Mouse (Mus musculus): ENCODE measurements around the gene Fosb.
A peak's percentile ranks its signal among the peaks of the same experiment; 100 is the strongest.

The Fosb gene

DNA sequence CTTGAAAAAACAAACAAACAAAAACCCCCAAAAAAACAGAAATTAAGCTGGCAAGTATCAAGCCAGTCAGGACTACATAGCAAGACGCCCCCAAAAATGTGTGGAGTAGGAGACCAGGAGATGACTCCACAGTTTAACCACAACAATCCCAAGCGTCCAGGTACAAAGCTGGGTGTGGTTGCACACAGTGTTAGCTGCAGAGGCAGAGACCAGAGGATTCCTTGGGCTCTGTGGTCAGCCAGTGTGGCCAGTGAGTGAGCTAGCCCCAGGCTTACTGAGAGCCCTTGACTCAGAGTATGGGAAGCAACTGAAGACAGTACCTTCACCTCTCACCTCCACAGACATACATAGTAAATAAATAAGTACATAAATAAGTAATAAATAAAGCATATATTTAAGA, 22.1 kb upstream of the Fosb start:
- no peak for DNase-seq (ENCODE audit: low read depth, low spot score)

- peak; percentile 47 for DNase-seq (ENCODE audit: low read depth, low spot score)
These were observed 18.6 kb upstream of the Fosb start for GRCm38 (mm10) chr7:19328425-19328824.

DNA sequence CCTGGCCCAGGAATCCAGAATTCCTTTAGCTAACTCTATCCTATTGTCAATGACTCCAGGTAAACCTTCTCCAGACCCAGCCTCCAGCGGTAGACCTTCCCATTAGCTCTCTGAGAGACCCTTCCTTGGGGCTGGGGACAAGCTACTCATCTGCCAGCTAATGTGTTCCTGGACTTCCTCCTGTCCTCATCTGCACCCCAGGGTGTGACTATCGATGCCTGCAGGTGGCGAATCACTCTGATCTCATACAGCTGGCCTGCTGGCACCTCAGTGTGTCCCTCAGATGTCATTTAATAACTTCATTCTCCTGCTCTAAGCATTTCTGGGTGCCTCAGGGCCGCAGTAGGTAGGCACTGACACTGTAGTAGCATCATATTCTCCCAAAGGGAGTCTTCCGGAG, 17.9 kb upstream of the Fosb start:
- no peak for DNase-seq (ENCODE audit: low read depth, low spot score)

DNA sequence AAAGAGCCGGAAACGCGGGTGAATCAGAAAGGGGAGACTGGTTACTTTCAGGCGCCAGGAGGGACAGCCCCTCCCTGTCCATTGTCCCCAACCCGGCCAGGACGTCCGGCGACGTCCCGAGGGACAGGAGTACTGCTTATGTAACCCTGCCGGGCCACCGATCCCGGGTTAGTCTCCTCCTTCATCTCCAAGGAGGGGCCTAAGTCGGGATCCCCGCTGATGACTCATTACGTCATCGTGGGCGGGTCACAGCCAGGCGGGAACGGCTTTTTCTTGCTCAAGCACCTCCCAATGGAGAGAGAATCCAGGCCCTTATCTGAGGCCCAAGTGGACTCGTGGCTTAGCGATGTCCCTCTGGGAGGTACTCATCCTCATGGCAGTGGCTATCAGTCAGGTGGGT, 17.3 kb upstream of the Fosb start:
- no peak for DNase-seq (ENCODE audit: low read depth, low spot score)

- peak; percentile 85 for DNase-seq (ENCODE audit: low read depth, low spot score)
These were observed 16.5 kb upstream of the Fosb start for GRCm38 (mm10) chr7:19326359-19326758.

DNA sequence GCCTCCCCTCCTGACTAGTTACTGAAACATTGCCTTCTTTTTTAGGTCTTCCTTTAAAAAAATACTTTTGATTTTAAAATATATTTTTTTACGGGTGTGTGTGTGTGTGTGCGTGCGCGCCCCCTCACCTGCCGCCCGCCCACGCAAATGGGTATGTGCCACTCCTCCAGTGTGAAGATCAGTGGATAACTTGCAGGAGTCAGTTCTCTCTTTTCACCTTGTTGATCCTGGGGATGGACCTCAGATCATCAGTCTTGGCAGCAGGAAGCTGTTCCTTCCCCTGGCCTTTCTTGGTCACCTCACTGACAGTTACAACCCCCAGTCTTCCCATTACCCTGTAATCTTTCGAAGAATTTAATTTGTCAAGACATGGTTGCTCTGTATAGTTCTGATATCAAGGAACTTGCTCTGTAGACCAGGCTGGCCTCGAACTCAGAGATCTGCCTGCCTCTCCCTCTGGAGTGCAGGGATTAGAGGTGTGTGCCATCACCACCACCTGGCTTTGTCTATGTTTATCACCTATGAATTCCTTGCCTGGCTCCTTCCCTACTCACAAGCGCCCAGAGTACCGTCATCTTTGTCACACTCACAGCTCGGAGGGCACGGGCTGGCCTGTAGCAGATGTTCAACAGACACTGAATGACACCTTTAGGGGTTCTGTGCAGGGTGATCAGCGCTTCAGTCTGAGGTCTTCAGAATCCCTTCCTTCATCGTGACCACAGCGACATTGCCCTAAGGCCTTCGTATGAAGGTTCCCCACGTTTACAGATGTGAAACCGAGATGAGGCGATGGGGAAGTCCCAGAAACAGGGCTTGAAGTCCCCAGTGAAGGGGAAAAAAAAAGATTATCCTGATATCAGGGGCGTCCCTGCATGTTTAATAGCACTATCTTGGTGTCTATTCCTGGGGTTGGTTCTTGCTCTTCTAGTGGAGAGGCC, 15.7 kb upstream of the Fosb start:
- peak; percentile 87 for DNase-seq (ENCODE audit: low read depth, low spot score)

- DNase-seq (ENCODE audit: low read depth, low spot score), result no peak
These were observed 14.4 kb upstream of the Fosb start for GRCm38 (mm10) chr7:19324221-19324620.

DNA sequence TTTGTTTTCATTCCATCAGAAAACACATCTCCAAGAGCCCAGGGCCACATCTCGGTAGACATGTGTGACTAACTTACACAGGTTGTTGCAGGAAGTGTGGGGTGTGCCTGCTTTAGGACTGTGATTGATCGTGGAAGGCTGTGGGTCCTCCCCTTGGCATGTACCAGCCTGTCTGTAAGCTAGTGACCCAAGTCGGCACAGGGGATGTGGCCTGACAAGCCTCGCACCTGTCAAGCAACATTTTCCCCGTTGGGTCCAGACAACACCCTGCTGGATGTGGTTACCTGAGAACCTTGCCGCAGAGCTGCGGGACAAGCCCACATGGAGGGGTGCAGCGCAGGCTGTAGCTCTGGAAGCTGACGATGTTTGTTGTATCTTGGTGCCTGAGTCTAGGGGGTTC, 12.6 kb upstream of the Fosb start:
- no peak for DNase-seq (ENCODE audit: low read depth, low spot score)

DNA sequence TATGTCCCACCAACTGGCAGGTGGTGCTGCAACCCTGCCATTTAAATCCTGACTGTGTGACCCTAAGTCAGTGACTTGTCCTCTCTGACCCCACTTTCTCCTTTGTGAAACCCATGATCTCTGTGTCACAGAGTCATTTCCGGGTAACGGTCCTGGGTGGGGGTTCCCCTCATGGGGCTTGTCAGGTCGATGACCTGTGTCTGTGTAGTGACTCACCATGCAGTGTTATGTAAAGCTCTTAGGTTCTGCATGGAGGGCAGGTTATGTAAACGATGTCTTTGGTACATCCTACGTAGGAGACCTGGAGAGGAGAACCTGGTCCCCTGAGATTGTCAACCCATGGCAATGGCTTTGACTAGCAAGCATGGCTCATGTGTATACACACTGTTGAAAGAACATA, 11.6 kb upstream of the Fosb start:
- DNase-seq (ENCODE audit: low read depth, low spot score), result peak; percentile 68

DNA sequence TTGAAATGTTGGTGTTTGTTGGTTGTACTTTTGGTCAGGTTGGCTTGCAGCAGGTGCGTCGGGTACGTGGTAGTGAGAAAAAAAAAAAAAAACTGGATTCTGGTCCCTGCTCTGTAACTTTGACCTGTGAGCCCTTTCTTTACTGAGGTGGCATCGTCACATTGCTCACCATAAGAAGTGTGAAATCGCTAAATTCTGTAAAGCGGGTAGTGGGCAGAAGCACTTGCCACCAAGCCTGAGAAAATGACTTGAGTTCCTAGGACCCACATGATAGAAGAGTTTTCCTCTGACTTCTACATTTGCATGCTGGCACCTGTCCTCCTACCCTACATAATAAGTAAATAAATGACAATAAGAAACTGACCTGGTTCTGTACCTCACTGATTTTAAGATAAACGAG, 10.8 kb upstream of the Fosb start:
- DNase-seq (ENCODE audit: low read depth, low spot score), result no peak

- peak; percentile 95 for DNase-seq (ENCODE audit: low read depth, low spot score)
These were observed 10.1 kb upstream of the Fosb start for GRCm38 (mm10) chr7:19319906-19320305.

- no peak for DNase-seq (ENCODE audit: low read depth, low spot score)
These were observed 9.6 kb upstream of the Fosb start for GRCm38 (mm10) chr7:19319458-19319857.

DNA sequence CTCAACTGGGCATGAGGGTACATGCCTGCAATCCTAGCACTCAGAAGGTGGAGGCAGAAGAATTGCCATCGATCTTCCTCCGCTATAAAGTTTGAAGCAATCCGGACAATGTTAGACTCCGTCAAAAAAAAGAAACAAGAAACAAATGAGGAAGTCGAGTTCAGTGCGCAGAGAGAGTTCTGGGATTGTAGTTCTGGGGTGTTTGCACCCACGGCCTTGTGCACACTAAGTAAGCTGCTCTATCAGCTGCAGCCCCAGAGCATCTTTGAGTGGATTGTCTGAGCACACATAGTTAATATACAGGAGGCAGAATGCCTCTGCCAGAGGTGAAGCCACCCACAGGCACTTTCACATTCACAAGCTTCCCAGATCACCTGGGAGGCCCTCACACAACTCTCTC, 8.8 kb upstream of the Fosb start:
- DNase-seq (ENCODE audit: low read depth, low spot score), result peak; percentile 45

DNA sequence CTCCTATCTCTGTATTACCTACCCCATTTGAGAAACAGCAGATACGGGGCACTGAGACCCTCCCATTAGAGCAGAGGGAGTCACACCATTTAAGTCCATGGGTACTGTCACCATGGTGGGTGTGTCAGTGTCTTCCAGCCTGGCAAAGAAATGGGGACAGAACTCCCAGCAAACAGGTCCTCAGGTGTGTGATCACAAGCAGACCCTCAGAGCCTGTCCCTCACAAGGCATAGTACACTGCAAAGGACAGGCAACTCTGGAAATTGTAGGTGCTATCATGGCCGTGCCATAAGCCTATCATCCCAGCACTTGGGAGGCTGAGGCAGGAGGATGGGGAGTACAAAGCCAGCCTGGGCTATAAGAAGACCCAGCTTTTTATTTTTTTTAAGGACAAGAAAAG, 8.3 kb upstream of the Fosb start:
- DNase-seq (ENCODE audit: low read depth, low spot score), result no peak

DNA sequence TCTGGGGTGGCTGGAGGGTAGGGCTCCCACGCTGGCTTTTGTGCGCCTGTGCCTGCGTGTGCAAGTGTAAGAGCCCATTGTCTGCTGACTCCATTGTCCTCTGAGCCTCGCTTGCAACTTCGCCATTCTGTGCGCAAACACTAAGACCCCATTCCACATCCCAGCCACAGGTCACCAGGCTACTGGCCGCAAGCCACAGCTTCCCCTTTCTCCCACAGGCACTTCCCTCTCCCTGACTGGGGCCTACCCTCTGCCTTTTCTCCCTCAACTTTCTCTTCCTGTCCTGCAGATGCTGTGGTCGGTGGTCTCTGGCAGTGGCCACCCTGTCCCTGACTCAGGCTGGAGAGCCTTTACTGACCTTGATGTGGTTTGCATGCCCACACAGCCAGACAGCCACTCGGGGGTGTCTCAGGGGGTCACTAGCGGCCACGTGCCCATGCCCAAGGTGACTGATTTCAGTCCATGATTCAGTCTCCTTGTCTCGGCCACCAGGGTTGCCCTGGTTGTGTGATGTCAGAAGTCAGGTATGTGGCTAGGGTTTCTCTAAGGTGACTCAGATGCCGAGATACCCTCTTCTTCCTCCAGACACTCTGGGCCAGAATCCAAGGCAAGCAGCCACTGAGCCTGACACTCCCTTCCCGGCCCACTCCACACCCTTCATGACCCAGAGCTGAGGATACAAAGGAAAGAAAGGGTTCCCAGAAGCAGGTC, 6.8 kb upstream of the Fosb start:
- DNase-seq (ENCODE audit: low read depth, low spot score), result no peak

DNA sequence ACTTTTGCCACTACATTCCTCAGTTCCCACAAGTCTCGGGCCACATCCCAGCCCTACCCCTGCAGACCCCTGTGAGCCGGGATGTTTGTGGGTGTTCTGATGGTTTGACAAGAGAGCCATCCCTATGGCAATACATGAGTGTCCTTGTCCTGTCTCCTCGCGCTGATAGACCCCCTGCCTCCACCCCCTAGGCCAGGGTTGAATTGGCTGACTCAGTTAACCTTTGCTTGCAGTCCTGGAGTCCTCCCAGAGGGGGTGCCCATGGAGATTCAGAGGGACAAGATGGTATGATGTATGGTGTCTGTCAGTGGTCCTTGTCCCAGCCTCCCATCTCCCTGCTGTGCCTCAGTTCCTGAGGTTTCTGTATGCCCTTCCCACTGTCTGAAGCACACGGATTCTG, 4.2 kb upstream of the Fosb start:
- DNase-seq (ENCODE audit: low read depth, low spot score), result no peak

DNA sequence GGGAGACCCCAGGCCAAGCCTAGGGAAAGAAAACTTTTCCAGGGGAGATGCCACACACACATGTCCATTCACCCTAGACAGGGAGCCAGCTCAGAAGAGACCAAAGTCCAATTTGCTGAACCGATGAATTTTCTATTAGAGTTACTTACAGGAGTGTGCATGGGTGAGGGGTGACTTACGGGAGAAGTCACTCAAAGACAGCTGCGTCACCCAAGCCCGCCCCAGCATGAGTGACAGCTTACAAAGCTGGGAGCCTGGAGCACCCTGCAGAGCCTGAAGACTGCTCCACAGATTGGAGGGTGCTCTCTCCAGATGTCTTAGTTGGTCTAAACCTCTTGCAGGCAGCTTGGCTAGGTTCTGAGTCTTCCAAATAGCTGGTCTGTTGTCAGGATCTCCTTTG, 2.1 kb upstream of the Fosb start:
- no peak for DNase-seq (ENCODE audit: low read depth, low spot score)

DNA sequence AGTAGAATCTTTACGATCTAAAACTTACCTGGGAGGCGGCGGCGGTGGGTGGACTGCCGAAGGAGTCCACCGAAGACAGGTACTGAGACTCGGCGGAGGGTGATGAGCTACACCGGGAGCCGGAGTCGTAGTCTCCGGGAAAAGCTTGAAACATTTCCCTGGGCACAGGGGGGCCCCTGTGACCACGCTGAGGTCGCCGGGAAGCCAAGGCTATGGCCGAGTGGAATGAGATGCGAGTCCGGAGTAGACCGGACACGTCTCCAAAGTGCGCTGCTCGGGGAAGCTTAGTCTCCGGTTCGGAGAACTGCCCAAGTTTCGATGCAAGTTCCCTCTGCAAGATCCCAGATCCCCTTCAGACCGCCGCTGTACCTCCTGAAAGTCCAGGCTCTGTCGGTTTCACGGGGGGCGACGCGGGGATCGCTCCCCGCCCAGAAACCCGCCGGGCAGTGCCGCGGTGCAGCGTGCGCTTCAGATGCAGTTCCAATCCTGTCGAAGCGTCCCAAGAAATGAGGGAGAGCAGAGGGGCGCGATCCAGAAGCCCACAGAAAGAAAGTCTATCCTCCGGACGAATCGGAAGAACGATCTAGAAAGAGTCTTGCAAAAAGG, 470 bp downstream of the Fosb start:
- DNase-seq (ENCODE audit: low read depth, low spot score), result peak; percentile 63

GRCm38 (mm10) chr7:19308454-19309277, 1.2 kb downstream of the Fosb start:
- peak; percentile 98 for DNase-seq (ENCODE audit: low read depth, low spot score)

DNA sequence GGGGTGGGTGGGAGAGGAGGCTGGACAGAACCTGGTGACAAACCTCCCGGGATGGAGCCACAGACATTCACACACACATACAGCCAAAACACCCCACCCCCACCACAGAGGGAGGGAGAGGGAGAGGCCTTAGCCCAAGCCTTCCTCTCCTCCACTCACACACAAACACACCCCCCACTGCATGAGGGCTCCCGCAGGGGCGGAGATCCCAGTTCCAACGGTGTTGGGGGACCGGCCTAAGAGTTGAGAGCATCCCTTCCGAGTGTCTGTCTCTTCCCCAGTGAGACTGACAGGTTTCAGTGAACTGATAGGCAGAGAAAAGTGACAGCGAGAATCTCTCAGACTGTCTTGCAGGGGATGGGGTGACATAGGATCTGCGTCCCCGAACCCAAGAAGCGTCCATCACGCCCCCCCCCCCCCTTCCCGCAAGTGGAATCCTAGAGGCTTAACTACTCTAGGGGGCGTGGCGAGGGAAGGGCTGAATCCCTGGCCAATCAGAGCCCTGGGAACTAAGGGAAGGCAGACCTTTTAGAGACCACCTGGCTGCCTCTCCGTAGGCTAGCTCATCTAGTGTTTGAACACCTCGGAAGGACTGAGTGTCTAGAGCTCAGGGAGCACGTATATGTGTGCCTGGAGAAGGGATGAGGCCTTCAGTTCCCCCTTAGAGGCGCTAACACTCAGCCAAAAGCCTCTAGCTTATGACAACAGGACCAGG, 2.0 kb downstream of the Fosb start:
- DNase-seq (ENCODE audit: low read depth, low spot score), result peak; percentile 86
